Mouse (Mus musculus) kidney, embryonic 16.5 days (tissue): Measurements from ENCODE around the gene Doxl2. TPM values are rescaled to one million over a fixed set of nuclear protein-coding genes. Genes with fewer than 3 reads are reported as not detected.

ENCODE experiments used
- ATAC-seq: fragments of 200-750 bp; cut with Nextera tagmentation; 2 replicates; pipeline ENCODE4 v1.8.0; 2017; ENCODE audit warnings: moderate TSS enrichment; ENCODE audit not compliant: low FRiP score, low TSS enrichment
- H3K27ac ChIP-seq: fragments of 300-500 bp; sonication (generic); 2 replicates; pipeline ENCODE4 v1.5.1; 2014; ENCODE audit warnings: low read length
- H3K27me3 ChIP-seq: fragments of 300-500 bp; sonication (generic); 2 replicates; pipeline ENCODE4 v1.6.1; 2014; ENCODE audit warnings: low read length, control low read depth, mixed read lengths; ENCODE audit not compliant: insufficient read depth
- H3K36me3 ChIP-seq: fragments of 300-500 bp; sonication (generic); 2 replicates; pipeline ENCODE4 v1.6.1; 2014; ENCODE audit warnings: low read length, control low read depth, mixed read lengths; ENCODE audit not compliant: insufficient read depth
- H3K4me1 ChIP-seq: fragments of 300-500 bp; sonication (generic); 2 replicates; pipeline ENCODE4 v1.6.1; 2014; ENCODE audit warnings: low read length, control low read depth, mixed read lengths; ENCODE audit not compliant: insufficient read depth
- H3K4me2 ChIP-seq: fragments of 300-500 bp; sonication (generic); replicated peaks from 2 replicates; pipeline ENCODE4 v1.6.1; 2014; ENCODE audit warnings: low read depth, low read length
- H3K4me3 ChIP-seq: fragments of 300-500 bp; sonication (generic); 2 replicates; pipeline ENCODE4 v1.5.1; 2014; ENCODE audit warnings: mild to moderate bottlenecking, low read length
- H3K9ac ChIP-seq: fragments of 300-500 bp; sonication (generic); replicated peaks from 2 replicates; pipeline ENCODE4 v1.6.1; 2014; ENCODE audit warnings: low read length
- H3K9me3 ChIP-seq: fragments of 300-500 bp; sonication (generic); 2 replicates; pipeline ENCODE4 v1.6.1; 2016; ENCODE audit warnings: low read length, control low read depth
- WGBS: fragments of 180-500 bp; shearing (Covaris S2); extraction: QIAGEN DNeasy Blood & Tissue Kit; methylation state at CpG from one replicate; pipeline ENCODE4 v1.1.7; 2014; 5-methylcytosine and 5-hydroxymethylcytosine counted together
- polyA plus RNA-seq: library from polyadenylated mRNA; unstranded; fragments of >200 nt; fragmentation: Nextera tagmentation; extraction: Ambion mirVana; gene quantifications from 2 replicates; pipeline ENCODE4 v1.2.1, GENCODE M21; 2015

The Doxl2 gene
- polyA plus RNA-seq, 1 experiment from 2014 or later: not detected

- Histone ChIP-seq H3K4me2 (no peak overlapping the region), H3K9ac (no peak overlapping the region), H3K4me3 (no peak overlapping the region), H3K4me1 (peaks cover 2% of the 10 kb centered on the region; the same call in 1 of the 2 replicates), H3K27ac (no peak overlapping the region), H3K36me3 (no peaks in the 10 kb centered on the region), H3K9me3 (no peaks in the 10 kb centered on the region), H3K27me3 (no peaks in the 10 kb centered on the region)
- WGBS: 33% methylated on average over 4 of the region's 4 CpGs
- ATAC-seq: no peak
Measured at GRCm38 (mm10) chr6:49003381-49003780, 28.6 kb downstream of the Doxl2 start.

- H3K4me2 ChIP-seq: peak overlapping the region; percentile 60
- peak overlapping the region; percentile 28 for H3K4me3 ChIP-seq
- peaks cover 9% of the 10 kb centered on the region; the same call in 1 of the 2 replicates for H3K4me1 ChIP-seq
- peaks cover 4% of the 10 kb centered on the region for H3K9me3 ChIP-seq
- H3K27ac ChIP-seq: no peak overlapping the region
- ATAC-seq: peak; percentile 42
- no peaks in the 10 kb centered on the region for H3K27me3 ChIP-seq
- H3K36me3 ChIP-seq: no peaks in the 10 kb centered on the region
- H3K9ac ChIP-seq: peak overlapping the region; percentile 6; the same call in 1 of the 2 replicates
- WGBS: 1% methylated on average over 9 of the region's 9 CpGs
Measured at GRCm38 (mm10) chr6:49007981-49008380, 33.2 kb downstream of the Doxl2 start.

GRCm38 (mm10) chr6:49008420-49009160 is 33.8 kb downstream of the Doxl2 start:
- Histone ChIP-seq H3K27me3 (no peaks in the 10 kb centered on the region), H3K4me1 (peaks cover 9% of the 10 kb centered on the region; the same call in 1 of the 2 replicates), H3K36me3 (no peaks in the 10 kb centered on the region), H3K27ac (no peak overlapping the region), H3K4me2 (peak overlapping the region; percentile 60), H3K4me3 (peak overlapping the region; percentile 28), H3K9ac (peak overlapping the region; percentile 13), H3K9me3 (peaks cover 4% of the 10 kb centered on the region)
- 17% methylated on average over 13 of the region's 13 CpGs for WGBS
- peak; percentile 61 for ATAC-seq

GRCm38 (mm10) chr6:49009161-49009555 is 34.4 kb downstream of the Doxl2 start:
- Histone ChIP-seq H3K9ac (peak overlapping the region; percentile 13; the same call in 1 of the 2 replicates), H3K9me3 (peaks cover 4% of the 10 kb centered on the region), H3K4me1 (peaks cover 9% of the 10 kb centered on the region; the same call in 1 of the 2 replicates), H3K4me2 (peak overlapping the region; percentile 60), H3K4me3 (peak overlapping the region; percentile 28), H3K27ac (no peak overlapping the region), H3K27me3 (no peaks in the 10 kb centered on the region), H3K36me3 (no peaks in the 10 kb centered on the region)
- no peak for ATAC-seq
- WGBS: 16% methylated on average over 7 of the region's 7 CpGs

- no peak overlapping the region for H3K4me3 ChIP-seq
- no peak overlapping the region for H3K9ac ChIP-seq
- no peaks in the 10 kb centered on the region for H3K27me3 ChIP-seq
- ATAC-seq: no peak
- no peak overlapping the region for H3K4me2 ChIP-seq
- H3K36me3 ChIP-seq: no peaks in the 10 kb centered on the region
- H3K9me3 ChIP-seq: peaks cover 4% of the 10 kb centered on the region
- peaks cover 9% of the 10 kb centered on the region; the same call in 1 of the 2 replicates for H3K4me1 ChIP-seq
- no peak overlapping the region for H3K27ac ChIP-seq
- 90% methylated on average over 1 of the region's 1 CpGs for WGBS
Measured at GRCm38 (mm10) chr6:49009665-49010064, 34.9 kb downstream of the Doxl2 start.

- Histone ChIP-seq H3K9me3 (peaks cover 4% of the 10 kb centered on the region), H3K9ac (no peak overlapping the region), H3K36me3 (no peaks in the 10 kb centered on the region), H3K27ac (no peak overlapping the region), H3K27me3 (no peaks in the 10 kb centered on the region), H3K4me3 (no peak overlapping the region), H3K4me2 (no peak overlapping the region), H3K4me1 (peaks cover 9% of the 10 kb centered on the region; the same call in 1 of the 2 replicates)
- no peak for ATAC-seq
- 74% methylated on average over 5 of the region's 5 CpGs for WGBS
Measured at GRCm38 (mm10) chr6:49011191-49011590, 36.4 kb downstream of the Doxl2 start.

GRCm38 (mm10) chr6:49013023-49013422 is 38.3 kb downstream of the Doxl2 start:
- ATAC-seq: no peak
- peaks cover 9% of the 10 kb centered on the region; the same call in 1 of the 2 replicates for H3K4me1 ChIP-seq
- no peak overlapping the region for H3K4me2 ChIP-seq
- H3K27me3 ChIP-seq: no peaks in the 10 kb centered on the region
- H3K36me3 ChIP-seq: no peaks in the 10 kb centered on the region
- no peak overlapping the region for H3K9ac ChIP-seq
- no peak overlapping the region for H3K27ac ChIP-seq
- WGBS: 85% methylated on average over 4 of the region's 4 CpGs
- no peak overlapping the region for H3K4me3 ChIP-seq
- peaks cover 4% of the 10 kb centered on the region for H3K9me3 ChIP-seq

- H3K27me3 ChIP-seq: no peaks in the 10 kb centered on the region
- no peak overlapping the region for H3K4me2 ChIP-seq
- H3K36me3 ChIP-seq: no peaks in the 10 kb centered on the region
- no peak overlapping the region for H3K4me3 ChIP-seq
- H3K9me3 ChIP-seq: peaks cover 4% of the 10 kb centered on the region
- ATAC-seq: no peak
- 74% methylated on average over 3 of the region's 3 CpGs for WGBS
- peaks cover 6% of the 10 kb centered on the region; the same call in 1 of the 2 replicates for H3K4me1 ChIP-seq
- H3K27ac ChIP-seq: no peak overlapping the region
- H3K9ac ChIP-seq: no peak overlapping the region
Measured at GRCm38 (mm10) chr6:49013458-49013857, 38.7 kb downstream of the Doxl2 start.

GRCm38 (mm10) chr6:49017150-49017549 is 42.4 kb downstream of the Doxl2 start:
- H3K27me3 ChIP-seq: no peaks in the 10 kb centered on the region
- 54% methylated on average over 12 of the region's 12 CpGs for WGBS
- no peaks in the 10 kb centered on the region for H3K4me1 ChIP-seq
- no peak for ATAC-seq
- H3K4me3 ChIP-seq: no peak overlapping the region
- H3K9ac ChIP-seq: no peak overlapping the region
- no peaks in the 10 kb centered on the region for H3K9me3 ChIP-seq
- no peak overlapping the region for H3K4me2 ChIP-seq
- H3K27ac ChIP-seq: no peak overlapping the region
- H3K36me3 ChIP-seq: no peaks in the 10 kb centered on the region

GRCm38 (mm10) chr6:49019341-49019740 is 44.6 kb downstream of the Doxl2 start:
- Histone ChIP-seq H3K4me2 (no peak overlapping the region), H3K9ac (no peak overlapping the region), H3K27me3 (no peaks in the 10 kb centered on the region), H3K4me1 (no peaks in the 10 kb centered on the region), H3K36me3 (no peaks in the 10 kb centered on the region), H3K27ac (no peak overlapping the region), H3K4me3 (no peak overlapping the region), H3K9me3 (no peaks in the 10 kb centered on the region)
- ATAC-seq: no peak
- 94% methylated on average over 1 of the region's 1 CpGs for WGBS
